Mouse (Mus musculus) ES-E14 (cell line): ENCODE data around the gene Cntn4. TPM values are rescaled to one million over a fixed set of nuclear protein-coding genes. Genes with fewer than 3 reads are reported as not detected.
A peak's percentile ranks its signal among the peaks of the same experiment; 100 is the strongest.

ENCODE experiments used
- DNase-seq: peaks from one replicate; pipeline ENCODE4 v3.0.0-alpha.2; 2013; ENCODE audit warnings: low read depth, low spot score
- H3K27ac ChIP-seq: 2 replicates; pipeline ENCODE4 v1.5.1; 2012; ENCODE audit warnings: low read depth, mild to moderate bottlenecking, low read length, moderate library complexity, mixed read lengths; ENCODE audit not compliant: poor library complexity, insufficient read depth, severe bottlenecking
- H3K36me3 ChIP-seq: 2 replicates; pipeline ENCODE4 v1.6.1; 2012; ENCODE audit warnings: mild to moderate bottlenecking, low read length, moderate library complexity, mixed read lengths; ENCODE audit not compliant: control insufficient read depth, poor library complexity, insufficient read depth, severe bottlenecking
- H3K4me1 ChIP-seq, 2 experiments: fragments of 150-350 bp in 1 of 2; sonication (generic) in 1 of 2; 2 replicates each; pipeline ENCODE4 v1.6.1; 2012; ENCODE audit warnings: low read length in 2 of 2, mild to moderate bottlenecking in 1 of 2, mixed read lengths in 1 of 2; ENCODE audit not compliant: control insufficient read depth in 2 of 2, insufficient read depth in 2 of 2, poor library complexity in 1 of 2
- H3K4me3 ChIP-seq, 2 experiments: fragments of 150-350 bp in 1 of 2; sonication (generic) in 1 of 2; 2 replicates each; pipeline ENCODE4 v1.5.1; 2012; ENCODE audit warnings: low read length in 2 of 2, low read depth in 1 of 2, mild to moderate bottlenecking in 1 of 2, mixed read lengths in 1 of 2; ENCODE audit not compliant: insufficient read depth in 1 of 2, poor library complexity in 1 of 2, severe bottlenecking in 1 of 2
- H3K9ac ChIP-seq: 2 replicates; pipeline ENCODE4 v1.6.1; 2012; ENCODE audit warnings: low read depth, mild to moderate bottlenecking, low read length, mixed read lengths; ENCODE audit not compliant: poor library complexity, insufficient read depth, severe bottlenecking
- H3K9me3 ChIP-seq: fragments of 150-350 bp; sonication (generic); 2 replicates; pipeline ENCODE4 v1.6.1; 2012; ENCODE audit warnings: low read depth, mild to moderate bottlenecking, low read length; ENCODE audit not compliant: control insufficient read depth, insufficient read depth
- CHD2 ChIP-seq: IDR thresholded peaks from 2 replicates; pipeline ENCODE4 v1.6.1; 2014; ENCODE audit warnings: mild to moderate bottlenecking, low read depth, low read length, inconsistent platforms
- HCFC1 ChIP-seq: IDR thresholded peaks from 2 replicates; pipeline ENCODE4 v1.6.1; 2012; ENCODE audit warnings: low read length, inconsistent platforms, borderline replicate concordance; ENCODE audit not compliant: insufficient read depth
- MAFK ChIP-seq: IDR thresholded peaks from 2 replicates; pipeline ENCODE4 v1.6.1; 2014; ENCODE audit warnings: mild to moderate bottlenecking, low read depth, low read length, inconsistent platforms; ENCODE audit not compliant: insufficient read depth
- ZC3H11A ChIP-seq: IDR thresholded peaks from 2 replicates; pipeline ENCODE4 v1.6.1; 2012; ENCODE audit warnings: low read depth, mild to moderate bottlenecking, inconsistent platforms, low read length, borderline replicate concordance
- ZNF384 ChIP-seq: IDR thresholded peaks from 2 replicates; pipeline ENCODE4 v1.6.1; 2012; ENCODE audit warnings: low read depth, low read length, inconsistent platforms
- in situ Hi-C, 2 experiments: fragments of 600-800 bp; cut with MboI; formaldehyde crosslinking; loops; one replicate each; pipeline ENCODE4 v1.15.1; 2025; ENCODE audit warnings: low sequenced_read_pairs in 2 of 2, inconsistent platforms in 1 of 2; ENCODE audit not compliant: unreplicated experiment in 2 of 2
- total RNA-seq: library from RNA; depleted of rRNA; stranded (reverse); fragments of 300-350 nt; gene quantifications from 2 replicates; pipeline ENCODE4 v1.2.3, GENCODE M21; 2012

Gene Cntn4
- total RNA-seq, 1 experiment, result 0.80 TPM

- H3K4me3 ChIP-seq, result no peak overlapping the region
- H3K9ac ChIP-seq, result no peak overlapping the region
- no peaks in the 10 kb centered on the region for H3K4me1 ChIP-seq
- TF ChIP-seq MAFK (no peak), CHD2 (no peak), ZC3H11A (no peak), HCFC1 (no peak), ZNF384 (no peak)
- no peaks in the 10 kb centered on the region for H3K9me3 ChIP-seq
- no peaks in the 10 kb centered on the region for H3K36me3 ChIP-seq
- no peak overlapping the region for H3K27ac ChIP-seq
- DNase-seq, result no peak
- in situ Hi-C loops, result no loop called here
Measured at GRCm38 (mm10) chr6:106580124-106580523, 902.7 kb downstream of the Cntn4 start.

DNA sequence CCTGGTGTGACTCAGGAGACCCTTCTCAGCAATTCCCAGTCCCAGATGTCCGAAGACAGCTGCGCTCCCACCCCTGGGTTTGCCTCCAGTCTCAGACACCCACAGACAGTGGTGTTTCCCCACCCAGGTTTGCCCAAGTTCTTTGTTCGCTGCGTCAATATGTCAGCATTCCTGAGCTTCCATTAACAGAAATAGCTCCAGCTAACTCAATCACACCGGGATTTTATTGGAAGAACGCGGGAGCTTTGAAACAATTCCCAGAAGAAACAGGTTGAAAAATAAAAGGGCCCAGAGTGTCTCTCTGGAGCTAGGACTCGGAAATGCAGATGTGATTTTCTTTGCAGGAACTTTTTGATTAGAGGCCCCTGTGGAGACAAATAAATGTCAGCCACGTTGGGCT is 916.3 kb downstream of the Cntn4 start:
- Histone ChIP-seq H3K27ac (no peak overlapping the region), H3K9ac (no peak overlapping the region), H3K9me3 (no peaks in the 10 kb centered on the region), H3K4me1 (no peaks in the 10 kb centered on the region; a peak in 1 of 4 replicates), H3K4me3 (no peak overlapping the region), H3K36me3 (no peaks in the 10 kb centered on the region)
- TF ChIP-seq ZNF384, result no peak
- TF ChIP-seq HCFC1, result no peak
- no peak for TF ChIP-seq CHD2
- peak; percentile 39 for DNase-seq
- in situ Hi-C loops, result no loop called here

- DNase-seq, result no peak
- no peak overlapping the region for H3K27ac ChIP-seq
- in situ Hi-C loops, result no loop called here
- TF ChIP-seq ZC3H11A, result no peak
- TF ChIP-seq HCFC1, result no peak
- no peak for TF ChIP-seq MAFK
- H3K36me3 ChIP-seq, result no peaks in the 10 kb centered on the region
- no peak overlapping the region for H3K9ac ChIP-seq
- no peaks in the 10 kb centered on the region for H3K9me3 ChIP-seq
- H3K4me3 ChIP-seq, result no peak overlapping the region
- H3K4me1 ChIP-seq, result peaks cover 0 to 2% of the 10 kb centered on the region in 2 experiments; a peak in 2 of 4 replicates
Measured at GRCm38 (mm10) chr6:106617081-106617480, 939.6 kb downstream of the Cntn4 start.

GRCm38 (mm10) chr6:106621188-106621749 is 943.8 kb downstream of the Cntn4 start:
- Histone ChIP-seq H3K4me1 (peaks cover 0 to 2% of the 10 kb centered on the region in 2 experiments; a peak in 1 of 4 replicates), H3K9me3 (no peaks in the 10 kb centered on the region), H3K36me3 (no peaks in the 10 kb centered on the region), H3K9ac (no peak overlapping the region), H3K4me3 (no peak overlapping the region), H3K27ac (no peak overlapping the region)
- DNase-seq, result no peak
- in situ Hi-C loops, result no loop called here
- no peak for TF ChIP-seq HCFC1
- TF ChIP-seq MAFK, result no peak
- TF ChIP-seq ZNF384, result no peak
- no peak for TF ChIP-seq ZC3H11A
- TF ChIP-seq CHD2, result no peak

- Histone ChIP-seq H3K36me3 (no peaks in the 10 kb centered on the region), H3K4me3 (no peak overlapping the region), H3K9me3 (no peaks in the 10 kb centered on the region), H3K27ac (no peak overlapping the region), H3K4me1 (0 out of 4 replicates have a peak, but pooled peaks cover 0 to 2% of the 10 kb centered on the region in 2 experiments), H3K9ac (no peak overlapping the region)
- in situ Hi-C loops, result no loop called here
- no peak for DNase-seq
- TF ChIP-seq MAFK (no peak), ZC3H11A (no peak), ZNF384 (no peak), HCFC1 (no peak), CHD2 (no peak)
Measured at GRCm38 (mm10) chr6:106643026-106643425, 965.6 kb downstream of the Cntn4 start.
